Mouse (Mus musculus): ENCODE measurements around the gene Siglec1. TPM values are rescaled to one million over a fixed set of nuclear protein-coding genes. Genes with fewer than 3 reads are reported as not detected.

The Siglec1 gene
- polyA plus RNA-seq, 1 experiment from 2014 or later = 0.25 TPM

- no peak overlapping the region for H3K4me2 ChIP-seq (ENCODE audit: low read length)
- no peaks in the 10 kb centered on the region for H3K9me3 ChIP-seq (replicated peaks; ENCODE audit: control insufficient read depth, low read length)
- H3K36me3 ChIP-seq (ENCODE audit: control insufficient read depth, insufficient read depth, low read length) = no peaks in the 10 kb centered on the region
- 77% methylated on average over 3 of the region's 3 CpGs for WGBS
- no peaks in the 10 kb centered on the region for H3K27me3 ChIP-seq (replicated peaks; ENCODE audit: control insufficient read depth, insufficient read depth, low read length)
- no peak overlapping the region for H3K9ac ChIP-seq (ENCODE audit: low read length)
- no peak overlapping the region for H3K4me3 ChIP-seq (ENCODE audit: low read depth, low read length)
- no peak overlapping the region for H3K27ac ChIP-seq (ENCODE audit: low read depth, low read length)
- no peak for ATAC-seq
- H3K4me1 ChIP-seq (ENCODE audit: control insufficient read depth, insufficient read depth, low read length) = peaks cover 7% of the 10 kb centered on the region; the same call in 1 of the 2 replicates
- DNase-seq (ENCODE audit: low spot score) = no peak
Measured at GRCm38 (mm10) chr2:131128636-131129157, 42.1 kb upstream of the Siglec1 start.

GRCm38 (mm10) chr2:131128211-131128610, 41.6 kb upstream of the Siglec1 start:
- DNase-seq (ENCODE audit: low spot score) (no peak), ATAC-seq (no peak)
- no peak overlapping the region for H3K9ac ChIP-seq (ENCODE audit: low read length)
- H3K4me1 ChIP-seq (ENCODE audit: control insufficient read depth, insufficient read depth, low read length) = peaks cover 7% of the 10 kb centered on the region; the same call in 1 of the 2 replicates
- H3K4me3 ChIP-seq (ENCODE audit: low read depth, low read length) = no peak overlapping the region
- H3K27ac ChIP-seq (ENCODE audit: low read depth, low read length) = no peak overlapping the region
- H3K36me3 ChIP-seq (ENCODE audit: control insufficient read depth, insufficient read depth, low read length) = no peaks in the 10 kb centered on the region
- 92% methylated on average over 5 of the region's 5 CpGs for WGBS
- no peaks in the 10 kb centered on the region for H3K9me3 ChIP-seq (replicated peaks; ENCODE audit: control insufficient read depth, low read length)
- H3K27me3 ChIP-seq (replicated peaks; ENCODE audit: control insufficient read depth, insufficient read depth, low read length) = no peaks in the 10 kb centered on the region
- H3K4me2 ChIP-seq (ENCODE audit: low read length) = no peak overlapping the region

GRCm38 (mm10) chr2:131127161-131127730, 40.7 kb upstream of the Siglec1 start, which contains the start of gene Hspa12b:
Hspa12b (plus strand) TSS chr2:131127280.
- H3K27me3 ChIP-seq (replicated peaks; ENCODE audit: control insufficient read depth, insufficient read depth, low read length) = no peaks in the 10 kb centered on the region
- WGBS = 3% methylated on average over 28 of the region's 28 CpGs
- ATAC-seq = peak; percentile 85
- DNase-seq (ENCODE audit: low spot score) = peak; percentile 22
- H3K9me3 ChIP-seq (replicated peaks; ENCODE audit: control insufficient read depth, low read length) = no peaks in the 10 kb centered on the region
- no peak within 1 kb of the TSS for H3K27ac ChIP-seq (ENCODE audit: low read depth, low read length)
- peak within 1 kb of the TSS; percentile 32 for H3K4me3 ChIP-seq (ENCODE audit: low read depth, low read length)
- no peaks in the 10 kb centered on the region for H3K36me3 ChIP-seq (ENCODE audit: control insufficient read depth, insufficient read depth, low read length)
- H3K4me1 ChIP-seq (ENCODE audit: control insufficient read depth, insufficient read depth, low read length) = peaks cover 7% of the 10 kb centered on the region; the same call in 1 of the 2 replicates
- H3K4me2 ChIP-seq (ENCODE audit: low read length) = peak within 1 kb of the TSS; percentile 69
- peak within 1 kb of the TSS; percentile 58 for H3K9ac ChIP-seq (ENCODE audit: low read length)

GRCm38 (mm10) chr2:131125964-131126815, 39.6 kb upstream of the Siglec1 start:
- Histone ChIP-seq H3K4me3 (ENCODE audit: low read depth, low read length) (no peak overlapping the region), H3K36me3 (ENCODE audit: control insufficient read depth, insufficient read depth, low read length) (no peaks in the 10 kb centered on the region), H3K4me1 (ENCODE audit: control insufficient read depth, insufficient read depth, low read length) (peaks cover 7% of the 10 kb centered on the region; the same call in 1 of the 2 replicates), H3K4me2 (ENCODE audit: low read length) (no peak overlapping the region), H3K27ac (ENCODE audit: low read depth, low read length) (no peak overlapping the region), H3K9ac (ENCODE audit: low read length) (no peak overlapping the region; the same call in 1 of the 2 replicates), H3K27me3 (replicated peaks; ENCODE audit: control insufficient read depth, insufficient read depth, low read length) (no peaks in the 10 kb centered on the region), H3K9me3 (replicated peaks; ENCODE audit: control insufficient read depth, low read length) (no peaks in the 10 kb centered on the region)
- ATAC-seq (no peak), DNase-seq (ENCODE audit: low spot score) (no peak)
- 48% methylated on average over 9 of the region's 9 CpGs for WGBS

GRCm38 (mm10) chr2:131125157-131125963, 38.8 kb upstream of the Siglec1 start:
- no peak overlapping the region for H3K9ac ChIP-seq (ENCODE audit: low read length)
- peaks cover 7% of the 10 kb centered on the region; the same call in 1 of the 2 replicates for H3K4me1 ChIP-seq (ENCODE audit: control insufficient read depth, insufficient read depth, low read length)
- H3K36me3 ChIP-seq (ENCODE audit: control insufficient read depth, insufficient read depth, low read length) = no peaks in the 10 kb centered on the region
- DNase-seq (ENCODE audit: low spot score) = no peak
- H3K4me2 ChIP-seq (ENCODE audit: low read length) = no peak overlapping the region
- H3K27me3 ChIP-seq (replicated peaks; ENCODE audit: control insufficient read depth, insufficient read depth, low read length) = no peaks in the 10 kb centered on the region
- H3K9me3 ChIP-seq (replicated peaks; ENCODE audit: control insufficient read depth, low read length) = no peaks in the 10 kb centered on the region
- H3K4me3 ChIP-seq (ENCODE audit: low read depth, low read length) = no peak overlapping the region
- WGBS = 86% methylated on average over 9 of the region's 9 CpGs
- H3K27ac ChIP-seq (ENCODE audit: low read depth, low read length) = no peak overlapping the region
- no peak for ATAC-seq

- Histone ChIP-seq H3K4me2 (ENCODE audit: low read length) (no peak overlapping the region), H3K27me3 (replicated peaks; ENCODE audit: control insufficient read depth, insufficient read depth, low read length) (no peaks in the 10 kb centered on the region), H3K27ac (ENCODE audit: low read depth, low read length) (no peak overlapping the region), H3K9me3 (replicated peaks; ENCODE audit: control insufficient read depth, low read length) (no peaks in the 10 kb centered on the region), H3K36me3 (ENCODE audit: control insufficient read depth, insufficient read depth, low read length) (no peaks in the 10 kb centered on the region), H3K4me3 (ENCODE audit: low read depth, low read length) (no peak overlapping the region), H3K9ac (ENCODE audit: low read length) (no peak overlapping the region), H3K4me1 (ENCODE audit: control insufficient read depth, insufficient read depth, low read length) (peaks cover 7% of the 10 kb centered on the region; the same call in 1 of the 2 replicates)
- ATAC-seq (no peak), DNase-seq (ENCODE audit: low spot score) (no peak)
- 62% methylated on average over 3 of the region's 3 CpGs for WGBS
Measured at GRCm38 (mm10) chr2:131124166-131124565, 37.6 kb upstream of the Siglec1 start.

GRCm38 (mm10) chr2:131118968-131119574, 32.5 kb upstream of the Siglec1 start:
- Histone ChIP-seq H3K4me2 (ENCODE audit: low read length) (no peak overlapping the region), H3K4me1 (ENCODE audit: control insufficient read depth, insufficient read depth, low read length) (no peaks in the 10 kb centered on the region), H3K36me3 (ENCODE audit: control insufficient read depth, insufficient read depth, low read length) (no peaks in the 10 kb centered on the region), H3K9ac (ENCODE audit: low read length) (no peak overlapping the region), H3K27me3 (replicated peaks; ENCODE audit: control insufficient read depth, insufficient read depth, low read length) (no peaks in the 10 kb centered on the region), H3K27ac (ENCODE audit: low read depth, low read length) (no peak overlapping the region), H3K9me3 (replicated peaks; ENCODE audit: control insufficient read depth, low read length) (no peaks in the 10 kb centered on the region), H3K4me3 (ENCODE audit: low read depth, low read length) (no peak overlapping the region)
- 92% methylated on average over 2 of the region's 2 CpGs for WGBS
- DNase-seq (ENCODE audit: low spot score) (no peak), ATAC-seq (no peak)

GRCm38 (mm10) chr2:131105989-131106388, 19.4 kb upstream of the Siglec1 start:
- Histone ChIP-seq H3K36me3 (ENCODE audit: control insufficient read depth, insufficient read depth, low read length) (no peaks in the 10 kb centered on the region), H3K9me3 (replicated peaks; ENCODE audit: control insufficient read depth, low read length) (no peaks in the 10 kb centered on the region), H3K27me3 (replicated peaks; ENCODE audit: control insufficient read depth, insufficient read depth, low read length) (no peaks in the 10 kb centered on the region), H3K9ac (ENCODE audit: low read length) (no peak overlapping the region), H3K4me3 (ENCODE audit: low read depth, low read length) (no peak overlapping the region), H3K4me2 (ENCODE audit: low read length) (no peak overlapping the region), H3K4me1 (ENCODE audit: control insufficient read depth, insufficient read depth, low read length) (no peaks in the 10 kb centered on the region), H3K27ac (ENCODE audit: low read depth, low read length) (no peak overlapping the region)
- ATAC-seq (no peak), DNase-seq (ENCODE audit: low spot score) (no peak)
- 94% methylated on average over 5 of the region's 5 CpGs for WGBS

Data from forebrain, embryonic 14.5 days (tissue).